Comparison of ENCODE assay signal across 11 mouse cellular contexts in genomic region chr4:107775672-107776071, GRCm38 (mm10). TPM values are rescaled to one million over a fixed set of nuclear protein-coding genes. Genes with fewer than 3 reads are reported as not detected.
DNase-seq lines count a peak whose midpoint lies in the region; ATAC-seq and TF ChIP-seq lines count a peak whose summit lies in the region.
"Had no signal": no experiment of that assay in that cellular context is flagged by ENCODE, and none has a peak within 500 bp of the region (broad histone marks: within the 10 kb centered on the region; RNA-seq: fewer than 3 reads in every experiment).

No protein-coding gene starts in this region.

- H3K4me2 ChIP-seq in embryonic facial prominence, embryonic 11.5 days (ENCODE audit: low read depth, low read length): no peak overlapping the region
- no peak overlapping the region for H3K4me2 ChIP-seq in hindbrain, embryonic 12.5 days (replicated peaks)
- no peak overlapping the region for H3K4me2 ChIP-seq in midbrain, embryonic 11.5 days
- H3K4me2 ChIP-seq in stomach, postnatal 0 days (replicated peaks; ENCODE audit: low read depth): no peak overlapping the region

- no peak overlapping the region for H3K4me3 ChIP-seq in embryonic facial prominence, embryonic 11.5 days (ENCODE audit: low read depth, low read length)
- H3K4me3 ChIP-seq in hindbrain, embryonic 12.5 days: no peak overlapping the region
- no peak overlapping the region for H3K4me3 ChIP-seq in midbrain, embryonic 11.5 days (ENCODE audit: low read depth, low read length)
- no peak overlapping the region for H3K4me3 ChIP-seq in stomach, postnatal 0 days (ENCODE audit: low read depth, low read length)

- TF ChIP-seq CTCF in stomach, postnatal 0 days (IDR thresholded peaks at IDR 0.05; ENCODE audit: low read depth): no peak

- TF ChIP-seq EP300 in stomach, postnatal 0 days (optimal IDR thresholded peaks at IDR 0.05): no peak

- no peaks in the 10 kb centered on the region for H3K9me3 ChIP-seq in embryonic facial prominence, embryonic 11.5 days (replicated peaks; ENCODE audit: control insufficient read depth, low read length)
- H3K9me3 ChIP-seq in hindbrain, embryonic 12.5 days (replicated peaks): no peaks in the 10 kb centered on the region
- H3K9me3 ChIP-seq in midbrain, embryonic 11.5 days (ENCODE audit: control insufficient read depth, low read length): no peaks in the 10 kb centered on the region
- H3K9me3 ChIP-seq in stomach, postnatal 0 days (ENCODE audit: control insufficient read depth, low read length): no peaks in the 10 kb centered on the region

- no peak overlapping the region for H3K27ac ChIP-seq in embryonic facial prominence, embryonic 11.5 days (replicated peaks; ENCODE audit: low read depth, low read length)
- H3K27ac ChIP-seq in hindbrain, embryonic 12.5 days: peak overlapping the region; percentile 77
- peak overlapping the region; percentile 40; the same call in 1 of the 2 replicates for H3K27ac ChIP-seq in midbrain, embryonic 11.5 days (ENCODE audit: low read depth, low read length)
- no peak overlapping the region for H3K27ac ChIP-seq in stomach, postnatal 0 days (replicated peaks)
- H3K27ac ChIP-seq: macrophage had no signal

- H3K9ac ChIP-seq in embryonic facial prominence, embryonic 11.5 days (replicated peaks; ENCODE audit: low read length): no peak overlapping the region
- H3K9ac ChIP-seq in hindbrain, embryonic 12.5 days: no peak overlapping the region; the same call in 1 of the 2 replicates
- H3K9ac ChIP-seq in midbrain, embryonic 11.5 days (ENCODE audit: low read length): peak overlapping the region; percentile 28; the same call in 1 of the 2 replicates
- H3K9ac ChIP-seq in stomach, postnatal 0 days (ENCODE audit: low read length): no peak overlapping the region

- DNase-seq in embryo, embryonic 11 days: peak; percentile 57
- no peak for DNase-seq in embryonic facial prominence, embryonic 11.5 days (ENCODE audit: low spot score)
- DNase-seq in midbrain, embryonic 11.5 days (ENCODE audit: low spot score, missing footprints): peak; percentile 91
- no peak for DNase-seq in kidney, postnatal 14 days
- DNase-seq in stomach, postnatal 0 days (ENCODE audit: low spot score): no peak
- DNase-seq: cerebellum, adult 11-12 months had no signal

- no peaks in the 10 kb centered on the region for H3K27me3 ChIP-seq in embryonic facial prominence, embryonic 11.5 days (ENCODE audit: control insufficient read depth, insufficient read depth, low read length)
- peaks cover 9% of the 10 kb centered on the region for H3K27me3 ChIP-seq in hindbrain, embryonic 12.5 days
- no peaks in the 10 kb centered on the region for H3K27me3 ChIP-seq in midbrain, embryonic 11.5 days (ENCODE audit: control insufficient read depth, insufficient read depth, low read length)
- no peaks in the 10 kb centered on the region for H3K27me3 ChIP-seq in stomach, postnatal 0 days (ENCODE audit: control insufficient read depth, insufficient read depth, low read length)

- peak; percentile 68 for ATAC-seq in embryonic facial prominence, embryonic 11.5 days (replicated peaks; ENCODE audit: insufficient number of reproducible peaks, low FRiP score, low TSS enrichment, low read depth)
- peak; percentile 74 for ATAC-seq in hindbrain, embryonic 12.5 days (ENCODE audit: low FRiP score)
- ATAC-seq in midbrain, embryonic 11.5 days (ENCODE audit: low FRiP score): peak; percentile 81
- no peak for ATAC-seq in activated CD4-positive, CD25-positive, alpha-beta regulatory T cell, adult 4 months
- ATAC-seq in frontal cortex, adult (ENCODE audit: low TSS enrichment): no peak
- ATAC-seq in stomach, postnatal 0 days (ENCODE audit: low FRiP score, low TSS enrichment): no peak
- ATAC-seq: inflammation-experienced regulatory T-cells, adult 6 months had no signal

- H3K36me3 ChIP-seq in embryonic facial prominence, embryonic 11.5 days (replicated peaks; ENCODE audit: control insufficient read depth, insufficient read depth, low read depth, low read length): no peaks in the 10 kb centered on the region
- H3K36me3 ChIP-seq in hindbrain, embryonic 12.5 days: no peaks in the 10 kb centered on the region
- no peaks in the 10 kb centered on the region for H3K36me3 ChIP-seq in midbrain, embryonic 11.5 days (ENCODE audit: control insufficient read depth, insufficient read depth, low read length)
- no peaks in the 10 kb centered on the region for H3K36me3 ChIP-seq in stomach, postnatal 0 days (ENCODE audit: control insufficient read depth, insufficient read depth, low read length)

- WGBS in embryonic facial prominence, embryonic 11.5 days: 21% methylated on average over 7 of the region's 7 CpGs
- 20% methylated on average over 7 of the region's 7 CpGs for WGBS in hindbrain, embryonic 12.5 days
- WGBS in midbrain, embryonic 11.5 days: 19% methylated on average over 7 of the region's 7 CpGs
- WGBS in stomach, postnatal 0 days: 35% methylated on average over 7 of the region's 7 CpGs

- H3K4me1 ChIP-seq in embryonic facial prominence, embryonic 11.5 days (ENCODE audit: control insufficient read depth, insufficient read depth, low read length): peaks cover 5% of the 10 kb centered on the region; the same call in 1 of the 2 replicates
- H3K4me1 ChIP-seq in hindbrain, embryonic 12.5 days: peaks cover 42% of the 10 kb centered on the region
- H3K4me1 ChIP-seq in midbrain, embryonic 11.5 days (ENCODE audit: control insufficient read depth, insufficient read depth, low read length): peaks cover 22% of the 10 kb centered on the region
- H3K4me1 ChIP-seq in stomach, postnatal 0 days (replicated peaks; ENCODE audit: control insufficient read depth, insufficient read depth): no peaks in the 10 kb centered on the region

RNA-seq across cellular contexts. Expression of gene Lrp8, which starts 26.4 kb away (rescaled TPM):
- 4.5 and 5.0 TPM in 2 replicates for polyA plus RNA-seq in embryonic facial prominence, embryonic 11.5 days (2014; fragmentation: Nextera tagmentation; extraction: Ambion mirVana)
- polyA plus RNA-seq in hindbrain, embryonic 12.5 days (2016; fragmentation: Nextera tagmentation; extraction: Ambion mirVana): 46.7 and 52.6 TPM in 2 replicates
- 21.3 and 21.4 TPM in 2 replicates for polyA plus RNA-seq in midbrain, embryonic 11.5 days (2014; fragmentation: Nextera tagmentation; extraction: Ambion mirVana)
- 1 to 10 TPM; 1.6 to 2.1 TPM for polyA plus RNA-seq in activated CD4-positive, CD25-positive, alpha-beta regulatory T cell, adult 4 months (2017; shearing (Covaris generic))
- 0.85 and 1.3 TPM in 2 replicates for polyA plus RNA-seq in stomach, postnatal 0 days (2015; fragmentation: Nextera tagmentation; extraction: Ambion mirVana)

Comparison
In these comparisons a context has a peak if more than half of its experiments do, and no peak if none do; other contexts are left out.
1. DNase-seq: peak in embryo, embryonic 11 days (single experiment) and midbrain, embryonic 11.5 days (single experiment); none in embryonic facial prominence, embryonic 11.5 days (single experiment), kidney, postnatal 14 days (single experiment) and stomach, postnatal 0 days (single experiment).
2. ATAC-seq: peak in embryonic facial prominence, embryonic 11.5 days (single experiment), hindbrain, embryonic 12.5 days (single experiment) and midbrain, embryonic 11.5 days (single experiment); none in activated CD4-positive, CD25-positive, alpha-beta regulatory T cell, adult 4 months (single experiment), frontal cortex, adult (single experiment) and stomach, postnatal 0 days (single experiment).
3. H3K27ac ChIP-seq: peak in hindbrain, embryonic 12.5 days (single experiment) and midbrain, embryonic 11.5 days (single experiment); none in embryonic facial prominence, embryonic 11.5 days (single experiment) and stomach, postnatal 0 days (single experiment).